Mouse (Mus musculus) embryo, embryonic 10.5 days (tissue): ENCODE measurements around the gene Tubb2b.
A peak's percentile ranks its signal among the peaks of the same experiment; 100 is the strongest.
"Not testable (repeated sequence)": the region's sequence is repeated elsewhere in the genome, so short reads cannot be mapped to it uniquely, and the experiment has no call there.

Experiments used
- DNase-seq: peaks from one replicate; pipeline ENCODE4 v3.0.0-alpha.2; 2015; ENCODE audit warnings: low spot score

Gene Tubb2b

GRCm38 (mm10) chr13:34106999-34107398 lies 23.3 kb downstream of the Tubb2b start:
- DNase-seq, result no peak

- no peak for DNase-seq
Measured at GRCm38 (mm10) chr13:34106256-34106655, 24.0 kb downstream of the Tubb2b start.

- DNase-seq, result no peak
Measured at GRCm38 (mm10) chr13:34105364-34105763, 24.9 kb downstream of the Tubb2b start.

GRCm38 (mm10) chr13:34101908-34102307 lies 28.4 kb downstream of the Tubb2b start:
- no peak for DNase-seq

- no peak for DNase-seq
Measured at GRCm38 (mm10) chr13:34101247-34101646, 29.0 kb downstream of the Tubb2b start.

GRCm38 (mm10) chr13:34100733-34101132 lies 29.5 kb downstream of the Tubb2b start:
- DNase-seq, result no peak

GRCm38 (mm10) chr13:34097086-34097485 lies 33.2 kb downstream of the Tubb2b start:
- no peak for DNase-seq

- DNase-seq, result no peak
Measured at GRCm38 (mm10) chr13:34096455-34096854, 33.8 kb downstream of the Tubb2b start.

GRCm38 (mm10) chr13:34095542-34096435 lies 34.5 kb downstream of the Tubb2b start:
- peak; percentile 72 for DNase-seq

GRCm38 (mm10) chr13:34089358-34089757 lies 40.9 kb downstream of the Tubb2b start:
- no peak for DNase-seq

- DNase-seq, result peak; percentile 36
Measured at GRCm38 (mm10) chr13:34088871-34089288, 41.4 kb downstream of the Tubb2b start.

- not testable (repeated sequence) for DNase-seq
Measured at GRCm38 (mm10) chr13:34088201-34088649, 42.0 kb downstream of the Tubb2b start.

GRCm38 (mm10) chr13:34087052-34087812 lies 43.0 kb downstream of the Tubb2b start:
- DNase-seq, result no peak

- no peak for DNase-seq
Measured at GRCm38 (mm10) chr13:34084026-34084750, 46.1 kb downstream of the Tubb2b start.

- DNase-seq, result no peak
Measured at GRCm38 (mm10) chr13:34081926-34082325, 48.3 kb downstream of the Tubb2b start.

- DNase-seq, result no peak
Measured at GRCm38 (mm10) chr13:34079801-34080200, 50.5 kb downstream of the Tubb2b start.

- DNase-seq, result no peak
Measured at GRCm38 (mm10) chr13:34078500-34079280, 51.6 kb downstream of the Tubb2b start.

- peak; percentile 91 for DNase-seq
Measured at GRCm38 (mm10) chr13:34077492-34078271, 52.6 kb downstream of the Tubb2b start, which contains the start of gene Tubb2a. Tubb2a (minus strand) TSS chr13:34078007.
